Mouse (Mus musculus): ENCODE results near the gene Plcb4.

Plcb4 gene

GRCm38 (mm10) chr2:135658486-135659390 lies at the start of gene Plcb4:
TSS of gene Plcb4 (plus strand) at chr2:135659011.
- DNase-seq (ENCODE audit: low read depth, low spot score) = no peak

DNA sequence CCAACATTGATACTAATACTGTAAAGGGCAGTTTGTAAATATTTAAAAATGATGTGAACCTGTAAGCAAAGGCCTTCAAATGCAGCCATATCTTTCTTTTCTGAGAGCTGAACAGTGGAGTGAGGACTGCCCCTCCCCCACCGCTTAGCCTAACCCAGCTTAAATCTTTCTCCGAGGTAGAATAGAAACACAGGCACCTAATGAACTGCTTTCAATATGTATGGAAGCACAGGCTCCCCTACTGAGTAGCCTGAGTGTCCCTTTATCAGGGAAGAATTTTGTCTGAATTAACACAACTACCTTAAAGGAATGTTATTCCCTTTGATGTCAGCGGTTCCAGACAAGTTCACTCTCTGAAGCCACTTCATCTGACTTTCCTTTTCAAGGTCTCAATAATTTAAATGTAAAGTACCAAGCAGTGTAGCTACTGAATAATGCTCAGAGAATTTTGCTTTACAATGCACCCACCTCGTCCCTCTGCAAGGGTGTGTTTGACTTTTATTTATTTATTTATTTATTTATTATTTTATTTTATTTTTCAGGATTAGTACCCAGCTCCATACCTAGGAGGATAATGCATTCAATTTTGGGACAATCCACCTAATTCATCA lies 44.1 kb upstream of the Plcb4 start:
- no peak for DNase-seq (ENCODE audit: low read depth, low spot score)

DNA sequence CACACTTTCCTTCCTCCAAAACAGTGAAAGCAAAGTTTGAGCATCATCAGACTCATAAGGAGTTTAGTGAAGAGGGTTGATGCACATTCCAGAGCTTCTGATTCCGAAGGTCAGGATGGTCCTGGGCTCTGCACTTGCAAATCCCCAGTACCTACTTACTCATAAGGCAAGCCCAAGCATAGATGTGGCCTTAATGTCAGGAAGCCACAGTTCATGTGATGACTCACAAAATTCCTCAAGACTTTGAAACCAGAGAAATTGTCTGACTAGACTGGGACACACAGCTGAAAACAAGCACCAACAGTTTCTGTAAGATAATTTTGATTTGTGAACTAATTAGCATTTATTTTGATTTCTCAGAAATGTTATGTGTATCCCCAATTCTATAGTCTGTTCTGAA lies 42.7 kb upstream of the Plcb4 start:
- DNase-seq (ENCODE audit: low read depth, low spot score) = no peak

DNA sequence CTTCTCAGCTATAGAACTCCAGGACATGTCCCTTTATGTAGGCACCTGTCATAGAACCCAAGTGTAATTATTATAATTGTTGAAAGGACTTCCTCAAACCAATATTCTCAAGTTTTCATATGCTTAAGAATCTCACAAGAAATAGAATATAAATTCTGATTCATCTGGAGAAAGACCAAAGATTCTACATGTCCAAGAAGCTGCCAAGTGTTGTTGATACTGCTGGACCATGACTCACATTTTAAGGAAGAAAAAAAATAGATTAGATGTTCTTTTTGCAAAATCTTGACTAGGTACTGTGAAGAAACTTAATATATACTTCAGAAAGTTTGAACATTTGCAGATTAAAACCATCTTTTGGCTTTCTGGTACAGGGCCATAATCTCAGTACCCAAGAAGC lies 40.3 kb upstream of the Plcb4 start:
- no peak for DNase-seq (ENCODE audit: low read depth, low spot score)

DNA sequence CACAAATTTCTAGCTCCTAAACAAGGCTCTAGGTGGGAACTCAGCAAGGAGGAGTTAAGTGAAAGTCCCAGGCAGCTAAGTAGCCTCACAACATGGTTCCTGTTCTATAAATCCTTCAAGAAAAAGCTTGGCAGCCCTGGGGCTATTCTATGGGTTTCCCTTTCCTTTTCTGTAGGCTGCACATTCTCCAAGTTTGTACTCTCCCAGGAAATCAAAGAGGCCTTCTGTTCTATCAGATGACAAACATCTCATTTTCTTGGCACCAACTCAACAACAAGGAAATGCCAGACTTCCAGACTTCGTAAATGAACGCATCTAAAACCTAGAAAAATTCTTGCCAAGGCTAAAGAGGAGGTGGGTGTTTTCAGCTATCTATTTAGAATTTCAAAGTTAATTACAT lies 38.9 kb upstream of the Plcb4 start:
- no peak for DNase-seq (ENCODE audit: low read depth, low spot score)

DNA sequence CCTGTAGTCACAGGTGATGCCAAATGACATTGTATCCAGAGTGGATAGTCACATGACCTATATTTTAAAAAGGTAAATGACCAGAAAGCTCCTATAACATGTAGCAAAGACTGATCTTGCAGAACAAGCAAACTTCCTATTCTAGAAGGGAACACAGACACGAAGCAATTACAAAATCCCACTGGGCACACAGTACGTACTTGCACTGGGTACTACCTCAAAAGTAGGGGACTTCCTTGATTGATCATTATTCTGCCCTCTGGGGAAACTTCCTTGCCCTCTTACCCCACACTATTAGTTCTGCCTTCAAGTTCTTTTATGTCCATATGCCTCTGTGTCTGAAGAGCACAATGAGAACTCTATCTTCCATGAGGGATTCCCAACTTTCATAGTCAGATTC lies 31.0 kb upstream of the Plcb4 start:
- DNase-seq (ENCODE audit: low read depth, low spot score) = no peak

GRCm38 (mm10) chr2:135637227-135637626 lies 21.6 kb upstream of the Plcb4 start:
- no peak for DNase-seq (ENCODE audit: low read depth, low spot score)

DNA sequence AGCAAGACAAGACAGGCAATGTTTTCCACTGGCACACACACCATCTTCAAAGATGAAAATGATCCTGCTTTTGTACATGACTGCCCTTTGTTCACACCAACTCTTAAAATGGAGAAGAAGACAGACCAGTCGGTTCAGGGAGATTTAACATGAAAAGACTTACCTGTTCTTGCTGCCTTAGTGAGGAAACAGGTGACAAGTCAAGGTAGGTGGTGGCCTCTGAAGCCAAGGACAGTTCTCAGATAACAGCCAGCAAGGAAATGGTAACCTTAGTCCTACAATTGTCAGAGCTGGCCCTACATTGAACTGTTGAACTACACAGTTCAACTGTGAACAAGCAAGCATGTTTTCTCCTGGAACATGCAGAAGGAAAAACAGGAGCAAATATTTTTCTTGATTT lies 17.8 kb upstream of the Plcb4 start:
- no peak for DNase-seq (ENCODE audit: low read depth, low spot score)

DNA sequence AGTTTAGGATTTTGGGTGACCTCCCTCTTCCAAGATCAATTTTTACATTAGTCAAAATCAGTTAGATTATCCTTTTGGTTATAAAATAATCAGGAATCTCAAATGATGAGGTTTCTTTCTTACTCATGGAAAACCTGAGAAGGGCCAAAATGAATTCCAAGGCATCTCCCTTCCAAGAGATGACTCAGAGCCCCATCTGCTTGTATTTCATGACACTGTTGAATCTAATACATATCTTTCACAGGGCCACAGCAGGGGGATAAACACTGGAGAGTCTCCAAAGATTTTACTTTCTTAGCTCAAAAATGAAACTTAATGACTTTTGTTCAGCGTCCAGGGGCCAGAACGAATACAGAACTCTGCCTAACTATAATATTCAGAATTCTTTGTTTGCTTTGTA lies 17.2 kb upstream of the Plcb4 start:
- no peak for DNase-seq (ENCODE audit: low read depth, low spot score)

DNA sequence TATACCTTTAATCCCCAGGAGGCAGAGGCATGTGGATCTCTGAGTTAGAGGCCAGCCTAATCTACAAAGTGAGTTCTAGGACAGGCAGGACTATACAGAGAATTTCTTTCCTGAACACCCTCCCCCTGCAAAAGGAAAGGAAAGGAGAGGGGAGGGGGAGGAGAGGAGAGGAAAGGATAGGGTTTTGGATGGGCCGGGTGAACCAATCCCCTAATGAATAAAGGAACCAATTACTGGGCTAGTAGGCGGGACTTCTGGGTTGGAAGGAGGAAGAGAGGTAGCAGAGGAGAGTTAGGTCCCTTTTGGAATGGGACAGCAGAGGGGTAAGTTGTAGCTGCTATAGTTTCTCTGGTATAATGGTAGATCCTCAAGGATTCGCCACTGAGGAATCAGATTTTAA lies 12.6 kb upstream of the Plcb4 start:
- no peak for DNase-seq (ENCODE audit: low read depth, low spot score)

DNA sequence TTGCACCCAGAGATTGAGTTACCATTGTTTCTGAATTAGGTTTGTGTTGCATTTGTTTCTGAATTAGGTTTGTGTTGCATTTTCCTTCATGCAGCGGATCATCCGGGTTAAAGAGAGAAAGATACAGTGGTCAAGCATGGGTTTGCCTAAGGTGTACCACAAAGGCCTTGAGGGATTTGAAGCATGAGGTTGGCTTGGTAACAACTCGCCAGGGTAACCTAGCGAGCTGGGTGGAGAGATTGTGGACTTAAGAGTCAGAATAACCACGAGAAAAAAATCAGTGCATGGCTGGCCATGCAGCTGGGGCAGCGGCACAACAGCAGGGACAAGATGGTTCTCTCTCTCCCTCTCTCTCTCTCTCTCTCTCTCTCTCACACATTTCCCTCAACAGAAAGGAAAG lies 12.2 kb upstream of the Plcb4 start:
- no peak for DNase-seq (ENCODE audit: low read depth, low spot score)

DNA sequence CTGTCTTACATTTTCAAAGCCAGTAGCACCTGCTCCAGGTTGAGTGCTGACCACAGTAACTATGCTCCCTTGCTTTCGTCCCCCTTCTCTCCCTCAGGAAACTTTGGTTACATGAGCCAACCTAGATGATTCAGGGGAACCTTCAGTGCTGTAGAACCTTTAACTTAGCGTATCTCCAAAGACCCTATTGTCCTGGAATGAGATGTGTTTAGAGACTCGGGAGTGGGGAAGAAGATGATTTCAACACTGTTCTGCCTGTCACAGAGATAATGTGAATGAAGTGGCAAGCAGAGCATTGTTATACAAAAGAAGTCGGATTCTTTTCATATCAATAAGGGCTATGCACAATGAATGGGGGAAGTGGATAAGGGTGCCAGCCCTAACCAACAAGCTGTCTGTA lies 10.8 kb upstream of the Plcb4 start:
- no peak for DNase-seq (ENCODE audit: low read depth, low spot score)

DNA sequence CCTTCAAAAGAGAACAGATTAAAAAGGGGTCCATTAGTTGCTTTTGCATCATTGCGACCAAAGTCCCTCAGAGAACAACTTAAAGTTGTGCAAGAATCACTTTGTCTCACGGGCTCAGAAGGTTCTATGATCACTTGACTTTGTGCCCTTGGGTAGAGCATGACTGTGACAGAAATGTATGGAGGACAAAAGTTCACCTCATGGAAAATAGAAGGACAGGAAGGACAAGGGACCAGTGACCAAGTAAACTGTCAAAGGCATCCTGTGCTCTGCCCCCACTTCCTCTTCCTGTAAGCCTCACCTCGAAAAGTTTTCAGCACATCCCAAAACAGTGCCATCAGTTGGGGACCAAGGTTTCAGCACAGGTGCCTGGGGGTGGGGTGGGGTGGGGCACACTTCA lies 7.9 kb upstream of the Plcb4 start:
- DNase-seq (ENCODE audit: low read depth, low spot score) = no peak

DNA sequence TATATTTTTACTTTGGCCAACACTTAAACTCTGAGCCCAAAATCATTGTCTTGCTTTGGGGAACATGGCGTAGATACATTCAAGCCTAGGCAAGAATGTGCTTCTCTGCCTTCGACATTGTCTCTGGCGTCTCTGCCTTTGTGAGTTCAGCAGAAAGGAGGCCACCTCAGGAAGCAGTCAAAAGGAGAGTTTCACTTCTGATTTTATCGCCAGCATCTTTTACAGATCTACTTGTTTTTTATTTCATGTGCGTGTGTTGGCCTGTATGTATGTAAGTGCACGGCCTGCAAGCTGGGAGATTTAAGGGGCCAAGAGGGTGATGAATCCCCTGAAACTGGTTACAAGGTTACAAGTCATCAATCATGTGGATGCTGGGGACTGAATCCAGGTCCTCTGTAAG lies 6.8 kb upstream of the Plcb4 start:
- DNase-seq (ENCODE audit: low read depth, low spot score) = no peak

GRCm38 (mm10) chr2:135652451-135652850 lies 6.4 kb upstream of the Plcb4 start:
- DNase-seq (ENCODE audit: low read depth, low spot score) = no peak

DNA sequence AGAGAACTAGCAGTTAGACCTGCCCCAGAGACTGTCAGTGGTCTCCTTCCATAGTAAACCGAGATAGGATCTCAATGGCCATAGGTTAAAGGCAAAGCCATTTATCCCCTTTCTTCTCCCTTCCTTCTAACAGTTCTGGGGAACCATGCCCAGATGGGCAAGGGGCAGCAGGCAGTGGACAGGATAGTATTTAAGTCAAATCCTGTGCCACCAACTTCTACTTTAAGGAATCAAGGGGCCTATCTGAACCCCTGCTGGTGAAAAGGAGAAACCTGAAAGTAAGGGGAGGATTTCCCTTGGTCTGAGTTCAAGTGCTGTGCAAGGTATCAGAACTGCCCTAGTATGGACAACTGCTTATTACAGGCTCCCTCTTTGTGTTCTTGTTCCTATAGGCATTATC lies 2.9 kb upstream of the Plcb4 start:
- no peak for DNase-seq (ENCODE audit: low read depth, low spot score)

GRCm38 (mm10) chr2:135656586-135656985 lies 2.2 kb upstream of the Plcb4 start:
- no peak for DNase-seq (ENCODE audit: low read depth, low spot score)

GRCm38 (mm10) chr2:135659391-135660180 lies 775 bp downstream of the Plcb4 start:
- no peak for DNase-seq (ENCODE audit: low read depth, low spot score)

DNA sequence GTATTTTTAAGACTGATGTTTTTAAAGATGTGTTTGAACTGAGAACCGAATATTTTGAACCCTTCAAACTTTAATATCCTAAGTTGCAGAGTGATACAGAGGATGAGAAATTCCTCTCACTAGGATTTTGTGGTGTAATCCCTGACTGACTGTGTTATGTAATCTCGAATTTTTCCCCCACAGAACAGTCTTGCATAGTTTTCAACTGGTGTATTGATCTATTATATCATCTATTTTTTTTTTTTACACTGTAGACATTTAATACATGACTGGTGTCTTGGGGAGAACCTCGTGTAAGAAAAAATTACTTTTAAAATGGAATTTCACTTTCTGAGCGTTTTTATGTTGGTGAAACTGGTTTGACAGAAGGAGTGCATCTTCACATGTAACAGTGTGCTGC lies 2.0 kb downstream of the Plcb4 start:
- DNase-seq (ENCODE audit: low read depth, low spot score) = no peak

DNA sequence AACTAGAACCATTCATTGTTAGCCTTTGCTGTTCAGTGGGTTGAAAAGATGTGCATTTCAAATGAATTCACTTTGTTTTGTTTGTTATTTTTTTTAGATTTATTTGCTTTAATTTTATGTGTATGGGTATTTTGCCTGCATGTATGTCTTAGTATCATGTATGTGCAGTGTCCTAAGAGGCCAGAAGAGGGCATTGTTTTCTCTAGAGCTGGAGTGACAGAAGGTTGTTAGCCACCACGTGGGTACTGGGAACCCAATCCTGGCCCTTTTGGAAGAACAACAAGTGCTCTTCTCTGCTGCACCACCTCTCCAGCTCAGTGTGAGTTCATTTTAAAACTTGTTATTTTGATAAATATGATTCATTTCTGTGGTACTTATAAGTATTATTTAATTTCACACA lies 5.0 kb downstream of the Plcb4 start:
- DNase-seq (ENCODE audit: low read depth, low spot score) = no peak

DNA sequence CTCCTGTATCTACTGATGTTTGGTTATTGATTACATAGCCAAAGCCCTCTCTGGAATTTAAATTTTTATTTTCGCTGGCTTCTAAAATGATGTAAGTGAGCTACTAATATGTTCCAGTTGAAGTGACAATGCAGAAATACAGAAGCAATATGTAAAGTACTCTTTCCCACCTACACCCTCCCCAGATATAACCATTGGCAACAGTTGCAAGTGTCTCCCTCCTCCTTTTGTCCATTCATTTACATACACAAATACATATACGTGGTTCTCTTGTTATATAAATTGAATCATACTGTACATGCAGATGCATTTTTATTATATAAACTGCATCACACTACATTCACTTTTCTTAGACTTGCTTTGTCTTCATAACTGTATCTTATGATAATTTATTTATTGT lies 8.7 kb downstream of the Plcb4 start:
- no peak for DNase-seq (ENCODE audit: low read depth, low spot score)

DNA sequence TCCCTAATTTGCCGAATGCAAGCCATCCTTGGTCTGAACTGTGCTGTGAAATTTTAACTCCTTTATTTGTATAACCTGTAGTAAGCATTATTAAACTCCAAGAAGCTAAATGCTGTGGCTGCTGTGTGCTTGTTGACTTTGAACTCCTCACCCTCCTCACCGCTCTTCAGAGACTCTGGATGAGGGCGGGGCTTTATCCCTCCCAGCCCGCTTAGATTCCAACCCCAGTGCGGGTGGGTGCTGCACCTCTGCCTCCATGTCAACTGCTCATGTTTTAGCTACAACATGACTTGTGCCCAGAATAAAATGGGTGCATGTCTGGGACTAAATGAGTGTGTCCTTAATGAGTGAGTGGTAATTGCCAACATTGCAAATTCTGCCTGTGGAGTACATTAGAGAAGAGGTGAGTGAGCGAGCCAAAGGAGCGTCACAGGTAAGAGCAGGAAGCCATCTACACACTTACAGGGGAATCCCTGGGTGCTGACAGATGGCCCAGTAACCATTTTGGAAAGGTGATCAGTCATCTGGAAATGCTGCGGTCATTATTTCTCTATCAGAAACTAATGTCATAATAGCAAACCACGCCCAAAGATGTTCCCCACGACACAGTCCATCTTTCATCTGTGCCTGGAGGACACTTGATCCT lies 13.8 kb downstream of the Plcb4 start:
- no peak for DNase-seq (ENCODE audit: low read depth, low spot score)

All from A20 (cell line).